Mouse (Mus musculus) limb, embryonic 11.5 days (tissue): ENCODE data around the gene Tmem245. TPM values are rescaled to one million over a fixed set of nuclear protein-coding genes. Genes with fewer than 3 reads are reported as not detected.

Source experiments
- ATAC-seq: fragments of 200-750 bp; cut with Nextera tagmentation; 2 replicates; pipeline ENCODE4 v1.8.0; 2017; ENCODE audit warnings: low read depth; ENCODE audit not compliant: insufficient number of reproducible peaks, low FRiP score, low TSS enrichment
- DNase-seq: peaks from one replicate; pipeline ENCODE4 v3.0.0-alpha.2; 2015; ENCODE audit warnings: low spot score
- H3K27ac ChIP-seq: fragments of 300-500 bp; sonication (generic); replicated peaks from 2 replicates; pipeline ENCODE4 v1.5.1; 2014; ENCODE audit warnings: low read depth, mild to moderate bottlenecking, low read length
- H3K27me3 ChIP-seq: fragments of 300-500 bp; sonication (generic); 2 replicates; pipeline ENCODE4 v1.6.1; 2014; ENCODE audit warnings: mild to moderate bottlenecking, low read length, mixed read lengths; ENCODE audit not compliant: control insufficient read depth, insufficient read depth
- H3K36me3 ChIP-seq: fragments of 300-500 bp; sonication (generic); 2 replicates; pipeline ENCODE4 v1.6.1; 2014; ENCODE audit warnings: mild to moderate bottlenecking, low read length, moderate library complexity, mixed read lengths; ENCODE audit not compliant: control insufficient read depth, insufficient read depth
- H3K4me1 ChIP-seq: fragments of 300-500 bp; sonication (generic); 2 replicates; pipeline ENCODE4 v1.6.1; 2014; ENCODE audit warnings: low read length, mixed read lengths; ENCODE audit not compliant: control insufficient read depth, insufficient read depth
- H3K4me2 ChIP-seq: fragments of 300-500 bp; sonication (generic); 2 replicates; pipeline ENCODE4 v1.6.1; 2014; ENCODE audit warnings: low read depth, mild to moderate bottlenecking, moderate library complexity; ENCODE audit not compliant: severe bottlenecking
- H3K4me3 ChIP-seq: fragments of 300-500 bp; sonication (generic); 2 replicates; pipeline ENCODE4 v1.5.1; 2014; ENCODE audit warnings: low read depth, low read length
- H3K9ac ChIP-seq: fragments of 300-500 bp; sonication (generic); 2 replicates; pipeline ENCODE4 v1.6.1; 2014; ENCODE audit warnings: mild to moderate bottlenecking, low read length
- H3K9me3 ChIP-seq: fragments of 300-500 bp; sonication (generic); 2 replicates; pipeline ENCODE4 v1.6.1; 2016; ENCODE audit warnings: low read length; ENCODE audit not compliant: control insufficient read depth
- WGBS: fragments of 180-500 bp; shearing (Covaris S2); extraction: QIAGEN DNeasy Blood & Tissue Kit; methylation state at CpG from one replicate; pipeline ENCODE4 v1.1.7; 2014; 5-methylcytosine and 5-hydroxymethylcytosine counted together
- polyA plus RNA-seq: library from polyadenylated mRNA; unstranded; fragments of >200 nt; fragmentation: Nextera tagmentation; extraction: Ambion mirVana; gene quantifications from 2 replicates; pipeline ENCODE4 v1.2.1, GENCODE M21; 2014

Tmem245 gene
- polyA plus RNA-seq, 1 experiment from 2014 or later: 8.8 TPM

GRCm38 (mm10) chr4:56961320-56961925, 14.2 kb upstream of the Tmem245 start:
- DNase-seq (no peak), ATAC-seq (no peak)
- Histone ChIP-seq H3K27ac (no peak overlapping the region), H3K4me3 (no peak overlapping the region), H3K4me2 (no peak overlapping the region), H3K9me3 (no peaks in the 10 kb centered on the region), H3K9ac (no peak overlapping the region), H3K36me3 (no peaks in the 10 kb centered on the region), H3K27me3 (no peaks in the 10 kb centered on the region), H3K4me1 (no peaks in the 10 kb centered on the region)
- 90% methylated on average over 12 of the region's 12 CpGs for WGBS

- Histone ChIP-seq H3K9ac (no peak overlapping the region), H3K27me3 (no peaks in the 10 kb centered on the region), H3K27ac (no peak overlapping the region), H3K36me3 (no peaks in the 10 kb centered on the region), H3K9me3 (no peaks in the 10 kb centered on the region), H3K4me1 (no peaks in the 10 kb centered on the region), H3K4me2 (no peak overlapping the region), H3K4me3 (no peak overlapping the region)
- no peak for DNase-seq
- WGBS: 66% methylated on average over 9 of the region's 9 CpGs
- ATAC-seq: no peak
These were observed 10.3 kb upstream of the Tmem245 start for GRCm38 (mm10) chr4:56957518-56957917.

GRCm38 (mm10) chr4:56953235-56953634, 6.0 kb upstream of the Tmem245 start:
- no peak overlapping the region for H3K4me2 ChIP-seq
- DNase-seq (no peak), ATAC-seq (no peak)
- 71% methylated on average over 5 of the region's 6 CpGs for WGBS
- H3K27me3 ChIP-seq: no peaks in the 10 kb centered on the region
- no peak overlapping the region for H3K27ac ChIP-seq
- no peaks in the 10 kb centered on the region for H3K4me1 ChIP-seq
- no peaks in the 10 kb centered on the region for H3K36me3 ChIP-seq
- H3K9ac ChIP-seq: no peak overlapping the region
- H3K4me3 ChIP-seq: no peak overlapping the region
- H3K9me3 ChIP-seq: no peaks in the 10 kb centered on the region

- no peaks in the 10 kb centered on the region for H3K27me3 ChIP-seq
- WGBS: 88% methylated on average over 3 of the region's 3 CpGs
These were observed 4.5 kb upstream of the Tmem245 start for GRCm38 (mm10) chr4:56951701-56952100.

GRCm38 (mm10) chr4:56949494-56949893, 2.3 kb upstream of the Tmem245 start:
- ATAC-seq (no peak), DNase-seq (no peak)
- Histone ChIP-seq H3K9me3 (no peaks in the 10 kb centered on the region), H3K27me3 (no peaks in the 10 kb centered on the region), H3K9ac (no peak overlapping the region), H3K27ac (no peak overlapping the region), H3K4me1 (peaks cover 4% of the 10 kb centered on the region), H3K4me2 (no peak overlapping the region), H3K4me3 (no peak overlapping the region), H3K36me3 (no peaks in the 10 kb centered on the region)
- WGBS: 80% methylated on average over 6 of the region's 6 CpGs

More at GRCm38 (mm10) chr4:56951701-56952100, 4.5 kb upstream of the Tmem245 start:
- Histone ChIP-seq H3K4me1 (no peaks in the 10 kb centered on the region), H3K4me3 (no peak overlapping the region), H3K36me3 (no peaks in the 10 kb centered on the region), H3K9ac (no peak overlapping the region), H3K9me3 (no peaks in the 10 kb centered on the region), H3K4me2 (no peak overlapping the region), H3K27ac (no peak overlapping the region)
- DNase-seq (no peak), ATAC-seq (no peak)

GRCm38 (mm10) chr4:56946180-56946579, 1.1 kb downstream of the Tmem245 start:
- Histone ChIP-seq H3K9me3 (no peaks in the 10 kb centered on the region), H3K27me3 (no peaks in the 10 kb centered on the region), H3K27ac (no peak overlapping the region), H3K4me1 (peaks cover 4% of the 10 kb centered on the region), H3K36me3 (no peaks in the 10 kb centered on the region), H3K9ac (peak overlapping the region; percentile 83), H3K4me3 (peak overlapping the region; percentile 76), H3K4me2 (peak overlapping the region; percentile 81)
- DNase-seq: no peak
- ATAC-seq: no peak
- 2% methylated on average over 14 of the region's 14 CpGs for WGBS

- no peaks in the 10 kb centered on the region for H3K36me3 ChIP-seq
- no peak for ATAC-seq
- H3K27ac ChIP-seq: no peak overlapping the region
- no peak for DNase-seq
- H3K4me3 ChIP-seq: no peak overlapping the region
- H3K9me3 ChIP-seq: no peaks in the 10 kb centered on the region
- H3K9ac ChIP-seq: no peak overlapping the region
- H3K4me1 ChIP-seq: peaks cover 4% of the 10 kb centered on the region
- no peak overlapping the region for H3K4me2 ChIP-seq
- H3K27me3 ChIP-seq: no peaks in the 10 kb centered on the region
- WGBS: 83% methylated on average over 4 of the region's 4 CpGs
These were observed 3.0 kb downstream of the Tmem245 start for GRCm38 (mm10) chr4:56944286-56944685.

- Histone ChIP-seq H3K27ac (no peak overlapping the region), H3K4me1 (peaks cover 4% of the 10 kb centered on the region), H3K4me3 (no peak overlapping the region), H3K4me2 (no peak overlapping the region), H3K36me3 (no peaks in the 10 kb centered on the region), H3K9ac (no peak overlapping the region), H3K9me3 (no peaks in the 10 kb centered on the region), H3K27me3 (no peaks in the 10 kb centered on the region)
- WGBS: 63% methylated on average over 1 of the region's 1 CpGs
- no peak for ATAC-seq
- no peak for DNase-seq
These were observed 4.0 kb downstream of the Tmem245 start for GRCm38 (mm10) chr4:56943258-56943657.

GRCm38 (mm10) chr4:56942567-56942966, 4.7 kb downstream of the Tmem245 start:
- 86% methylated on average over 1 of the region's 1 CpGs for WGBS
- H3K4me1 ChIP-seq: peaks cover 4% of the 10 kb centered on the region

More at GRCm38 (mm10) chr4:56942567-56942966, 4.7 kb downstream of the Tmem245 start:
- H3K27me3 ChIP-seq: no peaks in the 10 kb centered on the region
- no peak overlapping the region for H3K27ac ChIP-seq
- no peaks in the 10 kb centered on the region for H3K36me3 ChIP-seq
- DNase-seq (no peak), ATAC-seq (no peak)
- H3K9me3 ChIP-seq: no peaks in the 10 kb centered on the region
- H3K4me2 ChIP-seq: no peak overlapping the region
- H3K4me3 ChIP-seq: no peak overlapping the region
- H3K9ac ChIP-seq: no peak overlapping the region
